Mouse (Mus musculus): ENCODE measurements around the gene Has1. TPM values are rescaled to one million over a fixed set of nuclear protein-coding genes. Genes with fewer than 3 reads are reported as not detected.
"Not testable (repeated sequence)": the region's sequence is repeated elsewhere in the genome, so short reads cannot be mapped to it uniquely, and the experiment has no call there.

The Has1 gene
- polyA plus RNA-seq, 1 experiment from 2014 or later, result 0.74 TPM

- no peaks in the 10 kb centered on the region; the same call in 1 of the 2 replicates for H3K27me3 ChIP-seq (ENCODE audit: insufficient read depth, low read length)
- no peak overlapping the region for H3K4me3 ChIP-seq (ENCODE audit: low read length)
- peaks cover 15% of the 10 kb centered on the region for H3K36me3 ChIP-seq (ENCODE audit: insufficient read depth, low read length)
- H3K9me3 ChIP-seq (ENCODE audit: low read length), result no peaks in the 10 kb centered on the region
- ATAC-seq (ENCODE audit: low FRiP score, low TSS enrichment), result no peak
- H3K4me2 ChIP-seq (replicated peaks; ENCODE audit: low read depth, low read length), result no peak overlapping the region
- no peak overlapping the region for H3K27ac ChIP-seq (ENCODE audit: low read length)
- no peaks in the 10 kb centered on the region for H3K4me1 ChIP-seq (ENCODE audit: insufficient read depth, low read length)
- no peak overlapping the region for H3K9ac ChIP-seq (replicated peaks; ENCODE audit: low read length)
- WGBS, result 76% methylated on average over 10 of the region's 10 CpGs
These were observed 9.6 kb downstream of the Has1 start for GRCm38 (mm10) chr17:17845187-17846027.

- H3K27ac ChIP-seq (ENCODE audit: low read length); H3K4me2 ChIP-seq (replicated peaks; ENCODE audit: low read depth, low read length); ATAC-seq (ENCODE audit: low FRiP score, low TSS enrichment); H3K4me1 ChIP-seq (ENCODE audit: insufficient read depth, low read length); H3K4me3 ChIP-seq (ENCODE audit: low read length); H3K9ac ChIP-seq (replicated peaks; ENCODE audit: low read length); H3K27me3 ChIP-seq (ENCODE audit: insufficient read depth, low read length); H3K9me3 ChIP-seq (ENCODE audit: low read length): not testable (repeated sequence)
- H3K36me3 ChIP-seq (ENCODE audit: insufficient read depth, low read length), result peaks cover 17% of the 10 kb centered on the region
- WGBS, result 81% methylated on average over 3 of the region's 3 CpGs
These were observed 10.4 kb downstream of the Has1 start for GRCm38 (mm10) chr17:17844606-17845005.

DNA sequence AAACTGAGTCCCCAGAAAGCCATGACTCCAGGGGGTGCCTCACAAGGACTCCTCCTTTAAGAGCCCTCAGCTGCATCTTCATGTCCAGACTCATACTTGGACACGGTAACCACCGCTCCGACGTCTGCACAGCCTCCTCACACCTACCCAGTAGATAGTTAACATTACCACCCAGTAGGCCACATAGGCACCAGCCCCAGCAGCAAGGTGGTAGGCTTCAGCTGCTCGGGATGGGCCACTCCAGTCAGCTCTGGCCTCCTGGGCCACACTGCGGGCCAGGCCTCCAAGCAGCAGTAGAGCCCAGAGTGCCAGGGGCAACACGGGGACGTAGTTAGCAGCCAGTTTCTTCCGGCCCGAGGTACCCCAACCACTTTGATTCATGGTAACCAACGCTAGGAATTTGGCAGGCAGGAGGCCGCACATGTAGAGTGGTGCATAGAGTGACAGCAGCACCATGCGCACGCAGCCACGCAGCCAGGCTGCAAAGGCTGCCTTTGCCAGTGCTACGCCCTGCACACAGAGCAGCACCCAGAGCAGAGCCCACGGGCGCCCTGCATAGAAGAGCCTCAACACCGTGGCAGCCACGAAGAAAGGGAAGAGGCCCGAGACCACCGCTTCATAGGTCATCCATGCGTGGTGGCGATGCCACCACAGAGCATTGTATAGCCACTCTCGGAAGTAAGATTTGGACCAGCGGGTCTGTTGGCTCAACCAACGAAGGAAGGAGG is 11.3 kb downstream of the Has1 start:
- Histone ChIP-seq H3K9me3 (ENCODE audit: low read length) (no peaks in the 10 kb centered on the region), H3K9ac (replicated peaks; ENCODE audit: low read length) (no peak overlapping the region), H3K27ac (ENCODE audit: low read length) (no peak overlapping the region), H3K27me3 (ENCODE audit: insufficient read depth, low read length) (no peaks in the 10 kb centered on the region), H3K4me1 (ENCODE audit: insufficient read depth, low read length) (peaks cover 3% of the 10 kb centered on the region; the same call in 1 of the 2 replicates), H3K36me3 (ENCODE audit: insufficient read depth, low read length) (peaks cover 17% of the 10 kb centered on the region), H3K4me2 (replicated peaks; ENCODE audit: low read depth, low read length) (no peak overlapping the region), H3K4me3 (ENCODE audit: low read length) (no peak overlapping the region)
- 70% methylated on average over 27 of the region's 27 CpGs for WGBS
- peak; percentile 67 for ATAC-seq (ENCODE audit: low FRiP score, low TSS enrichment)

DNA sequence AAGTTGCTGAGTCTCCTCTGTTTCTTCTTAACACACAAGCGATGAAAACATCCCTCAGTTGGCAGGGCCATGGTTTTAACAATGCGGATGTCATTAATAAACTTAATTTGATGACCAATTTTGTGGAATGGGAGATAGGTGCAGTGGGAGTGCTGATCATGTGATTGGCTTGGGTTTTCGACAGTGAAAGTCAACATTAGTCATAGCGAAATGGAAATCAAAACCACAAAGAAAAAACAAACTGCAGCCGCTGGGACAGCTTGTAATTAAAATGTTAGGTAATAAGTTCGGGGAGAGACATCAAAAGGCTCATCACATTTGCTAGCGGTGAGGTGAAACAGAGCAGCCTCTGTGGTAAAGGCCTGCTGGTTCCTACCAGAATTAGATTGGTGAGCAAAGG is 14.2 kb downstream of the Has1 start:
- H3K27ac ChIP-seq (ENCODE audit: low read length), result no peak overlapping the region
- WGBS, result 87% methylated on average over 7 of the region's 7 CpGs
- no peak overlapping the region for H3K4me2 ChIP-seq (replicated peaks; ENCODE audit: low read depth, low read length)
- peaks cover 22% of the 10 kb centered on the region for H3K36me3 ChIP-seq (ENCODE audit: insufficient read depth, low read length)
- no peak for ATAC-seq (ENCODE audit: low FRiP score, low TSS enrichment)
- H3K9me3 ChIP-seq (ENCODE audit: low read length), result no peaks in the 10 kb centered on the region
- H3K4me1 ChIP-seq (ENCODE audit: insufficient read depth, low read length), result peaks cover 22% of the 10 kb centered on the region
- H3K4me3 ChIP-seq (ENCODE audit: low read length), result no peak overlapping the region
- H3K9ac ChIP-seq (replicated peaks; ENCODE audit: low read length), result no peak overlapping the region
- H3K27me3 ChIP-seq (ENCODE audit: insufficient read depth, low read length), result no peaks in the 10 kb centered on the region

DNA sequence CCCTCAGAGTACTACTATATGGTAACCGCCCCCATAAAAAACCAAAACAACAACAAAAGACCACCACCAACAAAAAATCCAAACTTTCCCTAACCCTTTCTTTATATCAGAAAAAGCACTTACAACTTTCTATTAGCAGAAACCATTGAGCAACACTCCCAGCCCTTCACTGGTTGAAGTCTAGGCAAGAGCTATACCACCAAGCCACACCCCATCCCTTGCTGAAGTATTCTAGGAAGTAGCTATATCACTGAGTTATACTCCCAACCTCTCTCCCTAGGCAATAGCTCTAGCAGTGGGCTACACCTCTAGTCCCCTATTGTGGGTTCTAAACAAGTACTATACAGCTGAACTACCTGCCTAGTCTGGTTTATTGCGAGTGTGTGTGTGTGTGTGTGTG is 15.7 kb downstream of the Has1 start:
- no peak overlapping the region for H3K27ac ChIP-seq (ENCODE audit: low read length)
- peaks cover 22% of the 10 kb centered on the region for H3K36me3 ChIP-seq (ENCODE audit: insufficient read depth, low read length)
- H3K27me3 ChIP-seq (ENCODE audit: insufficient read depth, low read length), result no peaks in the 10 kb centered on the region
- H3K9ac ChIP-seq (replicated peaks; ENCODE audit: low read length), result no peak overlapping the region
- H3K4me1 ChIP-seq (ENCODE audit: insufficient read depth, low read length), result peaks cover 36% of the 10 kb centered on the region
- H3K4me2 ChIP-seq (replicated peaks; ENCODE audit: low read depth, low read length), result no peak overlapping the region
- 93% methylated on average over 2 of the region's 2 CpGs for WGBS
- ATAC-seq (ENCODE audit: low FRiP score, low TSS enrichment), result no peak
- no peak overlapping the region for H3K4me3 ChIP-seq (ENCODE audit: low read length)
- no peaks in the 10 kb centered on the region for H3K9me3 ChIP-seq (ENCODE audit: low read length)

DNA sequence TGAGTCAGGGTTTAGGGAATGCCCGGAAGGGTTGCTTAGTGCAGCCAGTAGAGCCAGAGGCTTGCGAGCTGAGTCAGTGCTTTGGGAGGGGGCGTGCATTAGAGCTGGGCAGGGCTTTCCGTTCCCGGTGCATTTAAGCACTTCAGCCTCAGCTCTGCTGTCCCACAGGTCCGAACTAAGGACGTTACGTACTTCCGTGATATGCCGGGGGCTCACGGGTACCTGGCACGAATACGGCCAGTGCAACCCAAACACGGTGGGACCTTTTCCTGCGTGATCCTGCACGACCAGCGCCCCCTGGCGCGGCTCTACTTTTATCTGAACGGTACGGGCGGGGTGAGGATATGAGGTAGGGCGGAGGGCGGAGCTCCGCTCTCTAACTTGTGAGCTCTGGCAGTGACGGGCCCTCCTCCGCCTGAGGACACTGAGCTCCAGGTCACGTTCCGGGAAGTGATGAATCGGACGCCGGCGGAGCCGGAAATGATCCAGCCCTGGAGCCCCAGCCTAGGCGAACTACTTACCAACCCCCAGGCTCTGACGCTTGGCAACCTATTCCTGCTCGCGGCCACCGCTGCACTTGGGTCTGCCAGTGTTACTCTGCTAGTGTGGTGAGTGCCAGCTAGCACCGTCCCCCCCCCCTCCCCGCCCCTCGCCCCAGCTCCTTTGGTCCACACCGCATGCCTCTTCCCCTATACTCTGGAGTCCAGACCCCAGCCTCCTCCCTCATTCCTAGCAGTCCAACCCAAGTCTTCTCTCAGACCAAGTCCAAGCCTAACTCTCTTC is 16.9 kb downstream of the Has1 start:
- peak overlapping the region; percentile 64 for H3K4me2 ChIP-seq (replicated peaks; ENCODE audit: low read depth, low read length)
- no peaks in the 10 kb centered on the region for H3K27me3 ChIP-seq (ENCODE audit: insufficient read depth, low read length)
- peak; percentile 99 for ATAC-seq (ENCODE audit: low FRiP score, low TSS enrichment)
- H3K4me3 ChIP-seq (ENCODE audit: low read length), result peak overlapping the region; percentile 45
- peaks cover 45% of the 10 kb centered on the region for H3K4me1 ChIP-seq (ENCODE audit: insufficient read depth, low read length)
- H3K9me3 ChIP-seq (ENCODE audit: low read length), result no peaks in the 10 kb centered on the region
- H3K27ac ChIP-seq (ENCODE audit: low read length), result peak overlapping the region; percentile 89
- H3K9ac ChIP-seq (replicated peaks; ENCODE audit: low read length), result peak overlapping the region; percentile 58
- peaks cover 24% of the 10 kb centered on the region for H3K36me3 ChIP-seq (ENCODE audit: insufficient read depth, low read length)
- under 1% methylated on average over 35 of the region's 43 CpGs for WGBS

- Histone ChIP-seq H3K4me3 (ENCODE audit: low read length) (peak overlapping the region; percentile 45), H3K4me2 (replicated peaks; ENCODE audit: low read depth, low read length) (peak overlapping the region; percentile 64), H3K27me3 (ENCODE audit: insufficient read depth, low read length) (no peaks in the 10 kb centered on the region), H3K9ac (replicated peaks; ENCODE audit: low read length) (peak overlapping the region; percentile 58), H3K27ac (ENCODE audit: low read length) (peak overlapping the region; percentile 89), H3K4me1 (ENCODE audit: insufficient read depth, low read length) (peaks cover 47% of the 10 kb centered on the region), H3K9me3 (ENCODE audit: low read length) (no peaks in the 10 kb centered on the region), H3K36me3 (ENCODE audit: insufficient read depth, low read length) (peaks cover 24% of the 10 kb centered on the region)
- ATAC-seq (ENCODE audit: low FRiP score, low TSS enrichment), result peak; percentile 4; the same call in 1 of the 2 replicates
- 7% methylated on average over 13 of the region's 13 CpGs for WGBS
These were observed 17.6 kb downstream of the Has1 start for GRCm38 (mm10) chr17:17837426-17837825.

DNA sequence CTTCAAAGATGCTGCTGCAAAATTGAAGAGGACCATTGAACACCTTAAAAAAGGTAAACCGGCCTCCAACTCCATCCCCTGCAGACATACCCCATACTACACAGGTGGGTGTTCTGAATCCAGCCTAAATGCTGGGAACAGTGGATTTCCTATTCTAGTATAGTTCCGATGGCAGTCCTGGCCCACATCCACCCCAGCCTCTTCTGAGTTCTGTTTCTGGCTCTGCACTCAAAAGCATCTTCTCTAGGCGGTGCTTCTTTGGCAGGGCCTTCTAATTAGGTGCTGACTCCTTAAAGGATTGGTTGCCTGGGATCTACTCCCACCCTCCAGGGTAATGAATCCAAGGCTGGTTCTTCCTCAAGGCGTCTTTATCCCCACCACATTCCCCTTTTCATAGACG is 18.9 kb downstream of the Has1 start:
- Histone ChIP-seq H3K9ac (replicated peaks; ENCODE audit: low read length) (no peak overlapping the region), H3K4me3 (ENCODE audit: low read length) (no peak overlapping the region), H3K27ac (ENCODE audit: low read length) (no peak overlapping the region), H3K9me3 (ENCODE audit: low read length) (no peaks in the 10 kb centered on the region), H3K4me1 (ENCODE audit: insufficient read depth, low read length) (peaks cover 60% of the 10 kb centered on the region), H3K27me3 (ENCODE audit: insufficient read depth, low read length) (no peaks in the 10 kb centered on the region), H3K36me3 (ENCODE audit: insufficient read depth, low read length) (peaks cover 27% of the 10 kb centered on the region), H3K4me2 (replicated peaks; ENCODE audit: low read depth, low read length) (no peak overlapping the region)
- 83% methylated on average over 5 of the region's 5 CpGs for WGBS
- no peak for ATAC-seq (ENCODE audit: low FRiP score, low TSS enrichment)

DNA sequence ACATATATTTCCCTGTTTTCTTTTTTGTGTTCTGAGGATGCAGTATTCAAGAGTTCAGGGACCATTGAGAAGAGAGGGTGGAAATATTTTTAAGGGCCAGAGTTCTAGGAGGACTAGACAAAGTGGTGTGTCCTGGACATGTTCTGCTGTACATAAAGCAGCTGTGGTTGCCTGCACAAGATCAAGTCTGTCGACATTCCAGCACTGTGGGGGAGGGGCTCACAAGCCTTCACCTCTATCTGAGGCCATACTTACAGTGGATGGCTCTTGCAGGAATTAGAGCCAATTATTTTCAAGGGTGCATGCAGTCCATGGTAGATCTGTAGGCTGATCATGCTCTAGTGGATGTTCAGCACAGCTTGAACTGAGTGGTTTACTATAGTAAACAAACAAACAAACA is 20.1 kb downstream of the Has1 start:
- H3K4me2 ChIP-seq (replicated peaks; ENCODE audit: low read depth, low read length), result no peak overlapping the region
- peaks cover 18% of the 10 kb centered on the region; the same call in 1 of the 2 replicates for H3K36me3 ChIP-seq (ENCODE audit: insufficient read depth, low read length)
- ATAC-seq (ENCODE audit: low FRiP score, low TSS enrichment), result no peak

More for the DNA sequence above, 20.1 kb downstream of the Has1 start:
- Histone ChIP-seq H3K9me3 (ENCODE audit: low read length) (no peaks in the 10 kb centered on the region), H3K27ac (ENCODE audit: low read length) (no peak overlapping the region), H3K9ac (replicated peaks; ENCODE audit: low read length) (no peak overlapping the region), H3K4me3 (ENCODE audit: low read length) (no peak overlapping the region), H3K4me1 (ENCODE audit: insufficient read depth, low read length) (peaks cover 73% of the 10 kb centered on the region), H3K27me3 (ENCODE audit: insufficient read depth, low read length) (no peaks in the 10 kb centered on the region)
- WGBS, result 3% methylated on average over 1 of the region's 1 CpGs

Data from kidney, embryonic 16.5 days (tissue).